Comparison of ENCODE assay signal across 14 mouse cellular contexts in the genomic region with DNA sequence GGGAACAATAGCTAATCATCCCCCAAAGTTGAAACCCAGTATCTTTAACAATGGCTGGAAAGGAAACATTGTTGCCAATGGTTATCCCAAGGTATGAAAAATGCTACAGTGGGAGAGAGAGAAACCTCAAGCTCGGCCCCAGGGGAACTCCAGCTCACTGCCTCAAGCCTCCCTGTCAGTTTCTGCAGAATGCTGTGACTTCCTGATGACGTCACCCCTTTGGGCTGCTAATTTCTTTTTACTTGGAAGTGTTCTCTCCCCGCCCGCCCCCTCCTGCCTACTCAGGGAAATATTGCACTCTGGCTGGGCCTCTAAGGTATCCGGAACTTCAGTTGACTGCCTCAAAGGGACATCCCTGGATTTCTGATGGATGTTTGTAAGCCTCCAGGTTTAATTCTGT. TPM values are rescaled to one million over a fixed set of nuclear protein-coding genes. Genes with fewer than 3 reads are reported as not detected.
DNase-seq lines count a peak whose midpoint lies in the region; ATAC-seq and TF ChIP-seq lines count a peak whose summit lies in the region.
"Had no signal": no experiment of that assay in that cellular context is flagged by ENCODE, and none has a peak within 500 bp of the region (broad histone marks: within the 10 kb centered on the region; RNA-seq: fewer than 3 reads in every experiment).

No protein-coding gene starts in this region.

- no peaks in the 10 kb centered on the region for H3K27me3 ChIP-seq in intestine, postnatal 0 days (replicated peaks; ENCODE audit: control insufficient read depth, insufficient read depth, low read length)
- no peaks in the 10 kb centered on the region for H3K27me3 ChIP-seq in intestine, embryonic 16.5 days (replicated peaks; ENCODE audit: control insufficient read depth, insufficient read depth, low read length)
- no peaks in the 10 kb centered on the region for H3K27me3 ChIP-seq in ES-Bruce4 (ENCODE audit: control insufficient read depth, insufficient read depth, low read length, poor library complexity, severe bottlenecking)
- no peaks in the 10 kb centered on the region for H3K27me3 ChIP-seq in lung, embryonic 14.5 days (ENCODE audit: insufficient read depth, low read length)
- no peaks in the 10 kb centered on the region for H3K27me3 ChIP-seq in intestine, embryonic 15.5 days (replicated peaks)

- H3K9ac ChIP-seq in intestine, postnatal 0 days (ENCODE audit: low read depth, low read length), result no peak overlapping the region
- H3K9ac ChIP-seq in intestine, embryonic 16.5 days (ENCODE audit: low read depth, low read length), result no peak overlapping the region; the same call in 1 of the 2 replicates
- H3K9ac ChIP-seq in ES-Bruce4 (ENCODE audit: low read depth, poor library complexity, severe bottlenecking), result no peak overlapping the region
- no peak overlapping the region for H3K9ac ChIP-seq in lung, embryonic 14.5 days
- H3K9ac ChIP-seq in intestine, embryonic 15.5 days, result no peak overlapping the region
- H3K9ac ChIP-seq: liver, embryonic 12.5 days; midbrain, embryonic 12.5 days had no signal

- H3K4me1 ChIP-seq in intestine, postnatal 0 days (replicated peaks; ENCODE audit: control insufficient read depth, insufficient read depth, low read length), result 0 out of 2 replicates have a peak, but pooled peaks cover 6% of the 10 kb centered on the region
- H3K4me1 ChIP-seq in intestine, embryonic 16.5 days (ENCODE audit: control insufficient read depth, insufficient read depth, low read length), result peaks cover 19% of the 10 kb centered on the region
- H3K4me1 ChIP-seq in ES-Bruce4 (ENCODE audit: control insufficient read depth, insufficient read depth, low read length), result peaks cover 17% of the 10 kb centered on the region
- H3K4me1 ChIP-seq in lung, embryonic 14.5 days (ENCODE audit: insufficient read depth), result no peaks in the 10 kb centered on the region; the same call in 1 of the 2 replicates
- peaks cover 9% of the 10 kb centered on the region; the same call in 1 of the 2 replicates for H3K4me1 ChIP-seq in intestine, embryonic 15.5 days (replicated peaks)

- H3K4me3 ChIP-seq in intestine, postnatal 0 days (ENCODE audit: low read depth, low read length), result no peak overlapping the region
- no peak overlapping the region for H3K4me3 ChIP-seq in intestine, embryonic 16.5 days (ENCODE audit: low read length)
- H3K4me3 ChIP-seq in ES-Bruce4 (ENCODE audit: low read depth, low read length), result no peak overlapping the region
- H3K4me3 ChIP-seq in lung, embryonic 14.5 days (ENCODE audit: low read depth, low read length), result no peak overlapping the region
- no peak overlapping the region for H3K4me3 ChIP-seq in intestine, embryonic 15.5 days (replicated peaks)
- H3K4me3 ChIP-seq: liver, embryonic 12.5 days; midbrain, embryonic 12.5 days had no signal

- DNase-seq in ZHBTc4 (ENCODE audit: low read depth, low spot score), result peak; percentile 61
- DNase-seq in lung, embryonic 14.5 days, result peak; percentile 78
- no peak for DNase-seq in thymus, postnatal 4 days
- no peak for DNase-seq in c-Kit-positive CD71-positive TER-119-positive erythroid progenitor cells, embryonic 14.5 days (ENCODE audit: low spot score)
- DNase-seq: thymus, adult 2 months had no signal

- H3K9me3 ChIP-seq in intestine, postnatal 0 days (ENCODE audit: control insufficient read depth), result no peaks in the 10 kb centered on the region
- no peaks in the 10 kb centered on the region for H3K9me3 ChIP-seq in intestine, embryonic 16.5 days (ENCODE audit: control insufficient read depth, low read length)
- H3K9me3 ChIP-seq in ES-Bruce4 (replicated peaks; ENCODE audit: control insufficient read depth, insufficient read depth, low read length, poor library complexity, severe bottlenecking), result no peaks in the 10 kb centered on the region
- H3K9me3 ChIP-seq in lung, embryonic 14.5 days (ENCODE audit: low read depth, low read length), result no peaks in the 10 kb centered on the region
- no peaks in the 10 kb centered on the region for H3K9me3 ChIP-seq in intestine, embryonic 15.5 days
- H3K9me3 ChIP-seq: liver, embryonic 12.5 days; midbrain, embryonic 12.5 days had no signal

- TF ChIP-seq POLR2A in ES-Bruce4 (IDR thresholded peaks at IDR 0.05; ENCODE audit: insufficient read depth, low read length), result no peak

- TF ChIP-seq EP300 in ES-Bruce4 (IDR thresholded peaks at IDR 0.05; ENCODE audit: insufficient read depth, low read depth, low read length), result 0 out of 2 replicates have a peak, but pooled peaks have one; percentile 32

- H3K36me3 ChIP-seq in intestine, postnatal 0 days (ENCODE audit: control insufficient read depth, insufficient read depth), result no peaks in the 10 kb centered on the region
- no peaks in the 10 kb centered on the region for H3K36me3 ChIP-seq in intestine, embryonic 16.5 days (ENCODE audit: control insufficient read depth, insufficient read depth, low read length)
- H3K36me3 ChIP-seq in ES-Bruce4 (ENCODE audit: control insufficient read depth, insufficient read depth, low read length, poor library complexity, severe bottlenecking), result no peaks in the 10 kb centered on the region
- no peaks in the 10 kb centered on the region for H3K36me3 ChIP-seq in lung, embryonic 14.5 days (ENCODE audit: insufficient read depth)
- H3K36me3 ChIP-seq in intestine, embryonic 15.5 days, result no peaks in the 10 kb centered on the region
- H3K36me3 ChIP-seq: liver, embryonic 12.5 days; midbrain, embryonic 12.5 days had no signal

- 10% methylated on average over 5 of the region's 5 CpGs for WGBS in intestine, postnatal 0 days
- WGBS in intestine, embryonic 16.5 days, result 18% methylated on average over 5 of the region's 5 CpGs
- 14% methylated on average over 5 of the region's 5 CpGs for WGBS in lung, embryonic 14.5 days
- WGBS in intestine, embryonic 15.5 days, result 31% methylated on average over 5 of the region's 5 CpGs

- peak; percentile 46 for TF ChIP-seq CTCF in intestine, postnatal 0 days (IDR thresholded peaks at IDR 0.05; ENCODE audit: low read depth)
- no peak for TF ChIP-seq CTCF in ES-Bruce4 (IDR thresholded peaks at IDR 0.05; ENCODE audit: low read depth, low read length)
- TF ChIP-seq CTCF in lung, embryonic 14.5 days (IDR thresholded peaks at IDR 0.05; ENCODE audit: low read depth), result peak; percentile 29; the same call in 1 of the 2 replicates

- ATAC-seq in intestine, postnatal 0 days, result no peak
- no peak for ATAC-seq in intestine, embryonic 16.5 days
- 0 out of 2 replicates have a peak, but pooled peaks have one; percentile 15 for ATAC-seq in lung, embryonic 14.5 days (ENCODE audit: insufficient read depth)
- ATAC-seq in intestine, embryonic 15.5 days, result no peak
- ATAC-seq: liver, embryonic 12.5 days had no signal

- H3K27ac ChIP-seq in intestine, postnatal 0 days (ENCODE audit: low read depth, low read length), result no peak overlapping the region
- H3K27ac ChIP-seq in intestine, embryonic 16.5 days (ENCODE audit: low read length), result no peak overlapping the region
- peak overlapping the region; percentile 64; the same call in 1 of the 2 replicates for H3K27ac ChIP-seq in ES-Bruce4 (ENCODE audit: insufficient read depth, low read length)
- peak overlapping the region; percentile 1; the same call in 1 of the 2 replicates for H3K27ac ChIP-seq in lung, embryonic 14.5 days (ENCODE audit: low read depth)
- no peak overlapping the region for H3K27ac ChIP-seq in intestine, embryonic 15.5 days
- H3K27ac ChIP-seq: liver, embryonic 12.5 days; midbrain, embryonic 12.5 days had no signal

- no peak overlapping the region for H3K4me2 ChIP-seq in intestine, postnatal 0 days (replicated peaks; ENCODE audit: low read depth)
- H3K4me2 ChIP-seq in intestine, embryonic 16.5 days (ENCODE audit: low read depth, low read length), result no peak overlapping the region
- H3K4me2 ChIP-seq in lung, embryonic 14.5 days, result no peak overlapping the region
- H3K4me2 ChIP-seq in intestine, embryonic 15.5 days (replicated peaks), result no peak overlapping the region
- H3K4me2 ChIP-seq: liver, embryonic 12.5 days; midbrain, embryonic 12.5 days had no signal

RNA-seq across cellular contexts. Expression of gene Cldn4, which starts 16.8 kb away (rescaled TPM):
- polyA plus RNA-seq in intestine, postnatal 0 days (2015; fragmentation: Nextera tagmentation; extraction: Ambion mirVana), result 62.1 and 76.6 TPM in 2 replicates
- polyA plus RNA-seq in intestine, embryonic 16.5 days (2015; fragmentation: Nextera tagmentation; extraction: Ambion mirVana), result 48.7 and 54.2 TPM in 2 replicates
- 259 and 279 TPM in 2 replicates for polyA plus RNA-seq in ES-Bruce4 (2011; ENCODE audit: insufficient read depth, insufficient read length, low read depth, missing spikeins)
- 41.9 and 42.4 TPM in 2 replicates for polyA plus RNA-seq in lung, embryonic 14.5 days (2014; fragmentation: Nextera tagmentation; extraction: Ambion mirVana)
- 45.6 and 49.2 TPM in 2 replicates for polyA plus RNA-seq in intestine, embryonic 15.5 days (2015; fragmentation: Nextera tagmentation; extraction: Ambion mirVana)
- polyA plus RNA-seq: neural tube, embryonic 14.5 days had no signal

RNA-seq across cellular contexts. Expression of gene Cldn3, which starts 22.5 kb away (rescaled TPM):
- 96.0 and 116 TPM in 2 replicates for polyA plus RNA-seq in intestine, postnatal 0 days (2015; fragmentation: Nextera tagmentation; extraction: Ambion mirVana)
- 187 and 217 TPM in 2 replicates for polyA plus RNA-seq in intestine, embryonic 16.5 days (2015; fragmentation: Nextera tagmentation; extraction: Ambion mirVana)
- polyA plus RNA-seq in ES-Bruce4 (2011; ENCODE audit: insufficient read depth, insufficient read length, low read depth, missing spikeins), result 22.4 and 26.3 TPM in 2 replicates
- 137 and 139 TPM in 2 replicates for polyA plus RNA-seq in lung, embryonic 14.5 days (2014; fragmentation: Nextera tagmentation; extraction: Ambion mirVana)
- 173 and 195 TPM in 2 replicates for polyA plus RNA-seq in intestine, embryonic 15.5 days (2015; fragmentation: Nextera tagmentation; extraction: Ambion mirVana)

RNA-seq across cellular contexts. Expression of gene Mettl27, which starts 31.4 kb away (rescaled TPM):
- polyA plus RNA-seq in intestine, postnatal 0 days (2015; fragmentation: Nextera tagmentation; extraction: Ambion mirVana), result 30.3 and 31.4 TPM in 2 replicates
- 27.2 TPM in 2 replicates for polyA plus RNA-seq in intestine, embryonic 16.5 days (2015; fragmentation: Nextera tagmentation; extraction: Ambion mirVana)
- 36.3 and 37.5 TPM in 2 replicates for polyA plus RNA-seq in ES-Bruce4 (2011; ENCODE audit: insufficient read depth, insufficient read length, low read depth, missing spikeins)
- 23.0 and 23.9 TPM in 2 replicates for polyA plus RNA-seq in lung, embryonic 14.5 days (2014; fragmentation: Nextera tagmentation; extraction: Ambion mirVana)
- 18.5 and 25.7 TPM in 2 replicates for polyA plus RNA-seq in intestine, embryonic 15.5 days (2015; fragmentation: Nextera tagmentation; extraction: Ambion mirVana)

RNA-seq across cellular contexts. Expression of gene Abhd11, which starts 45.4 kb away (rescaled TPM):
- 60.1 and 61.9 TPM in 2 replicates for polyA plus RNA-seq in intestine, postnatal 0 days (2015; fragmentation: Nextera tagmentation; extraction: Ambion mirVana)
- 102 and 106 TPM in 2 replicates for polyA plus RNA-seq in intestine, embryonic 16.5 days (2015; fragmentation: Nextera tagmentation; extraction: Ambion mirVana)
- polyA plus RNA-seq in ES-Bruce4 (2011; ENCODE audit: insufficient read depth, insufficient read length, low read depth, missing spikeins), result 45.8 and 48.4 TPM in 2 replicates
- polyA plus RNA-seq in lung, embryonic 14.5 days (2014; fragmentation: Nextera tagmentation; extraction: Ambion mirVana), result 60.0 and 71.0 TPM in 2 replicates
- polyA plus RNA-seq in intestine, embryonic 15.5 days (2015; fragmentation: Nextera tagmentation; extraction: Ambion mirVana), result 96.0 and 101 TPM in 2 replicates

RNA-seq across cellular contexts. Expression of gene Cldn13, which starts 48.2 kb away (rescaled TPM):
- polyA plus RNA-seq in intestine, postnatal 0 days (2015; fragmentation: Nextera tagmentation; extraction: Ambion mirVana), result not detected in 2 replicates
- polyA plus RNA-seq in intestine, embryonic 16.5 days (2015; fragmentation: Nextera tagmentation; extraction: Ambion mirVana), result 2.1 and 6.4 TPM in 2 replicates
- polyA plus RNA-seq in ES-Bruce4 (2011; ENCODE audit: insufficient read depth, insufficient read length, low read depth, missing spikeins), result not detected in 2 replicates
- 0.39 TPM in 1 of 2 replicates, not detected in the other for polyA plus RNA-seq in lung, embryonic 14.5 days (2014; fragmentation: Nextera tagmentation; extraction: Ambion mirVana)
- polyA plus RNA-seq in intestine, embryonic 15.5 days (2015; fragmentation: Nextera tagmentation; extraction: Ambion mirVana), result 3.9 and 5.3 TPM in 2 replicates
- polyA plus RNA-seq: frontal cortex, adult 2 months; small intestine, adult 2 months had no signal

Comparison
In these comparisons a context has a peak if more than half of its experiments do, and no peak if none do; other contexts are left out.
1. H3K27ac ChIP-seq: peak in ES-Bruce4 (single experiment) and lung, embryonic 14.5 days (single experiment); none in intestine, postnatal 0 days (single experiment), intestine, embryonic 16.5 days (single experiment) and intestine, embryonic 15.5 days (single experiment).
2. DNase-seq: peak in ZHBTc4 (single experiment) and lung, embryonic 14.5 days (single experiment); none in thymus, postnatal 4 days (single experiment) and c-Kit-positive CD71-positive TER-119-positive erythroid progenitor cells, embryonic 14.5 days (single experiment).